Mouse (Mus musculus) liver, adult 2 months (tissue): ENCODE results near the gene 0610037L13Rik.

Source experiments
- CTCF ChIP-seq: fragments of 200-500 bp; IDR thresholded peaks from 2 replicates; pipeline ENCODE4 v1.5.1; 2011; ENCODE audit warnings: low read depth, low read length, control low read depth
- POLR2A ChIP-seq: fragments of 200-500 bp; IDR thresholded peaks from 2 replicates; pipeline ENCODE4 v1.6.1; 2011; ENCODE audit warnings: low read length, control low read depth; ENCODE audit not compliant: insufficient read depth; ENCODE audit errors: extremely low read depth

DNA sequence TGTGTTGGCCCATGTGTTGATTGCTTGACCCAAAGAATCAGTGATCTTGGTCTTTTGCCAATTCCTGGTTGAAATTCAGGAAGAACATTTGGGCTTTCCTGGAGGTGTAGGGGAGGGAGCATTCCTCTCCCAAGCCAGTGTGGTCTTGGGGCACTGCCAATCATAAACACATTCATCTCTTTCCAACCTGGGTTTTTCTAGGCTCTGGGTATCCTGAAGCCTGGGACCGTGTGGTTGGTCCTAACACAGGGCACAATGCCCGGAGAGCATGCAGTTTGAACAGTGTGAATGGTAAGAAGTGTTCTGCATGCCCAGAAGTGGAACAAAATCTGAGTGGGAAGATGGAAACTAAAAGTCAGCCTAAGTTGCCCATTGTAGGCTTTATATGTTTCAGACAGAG lies 48.5 kb downstream of the 0610037L13Rik start:
- TF ChIP-seq CTCF (no peak), POLR2A (no peak)
